Mouse (Mus musculus) kidney, adult 2 months (tissue): ENCODE measurements around the gene Rspo1. TPM values are rescaled to one million over a fixed set of nuclear protein-coding genes. Genes with fewer than 3 reads are reported as not detected.
"Not testable (repeated sequence)": the region's sequence is repeated elsewhere in the genome, so short reads cannot be mapped to it uniquely, and the experiment has no call there.

Experiments used
- DNase-seq: peaks from one replicate; pipeline ENCODE4 v3.0.0; 2021
- H3K27ac ChIP-seq: fragments of 200-500 bp; 2 replicates; pipeline ENCODE4 v1.5.1; 2012; ENCODE audit warnings: low read depth, low read length, control low read depth, inconsistent platforms; ENCODE audit not compliant: insufficient read depth
- H3K27me3 ChIP-seq: fragments of 200-500 bp; replicated peaks from 2 replicates; pipeline ENCODE4 v1.6.1; 2012; ENCODE audit warnings: mild to moderate bottlenecking, moderate library complexity, low read length, inconsistent platforms; ENCODE audit not compliant: control insufficient read depth, insufficient read depth
- H3K36me3 ChIP-seq: fragments of 200-500 bp; 2 replicates; pipeline ENCODE4 v1.6.1; 2012; ENCODE audit warnings: mild to moderate bottlenecking, moderate library complexity, low read length, inconsistent platforms; ENCODE audit not compliant: control insufficient read depth, insufficient read depth
- H3K4me1 ChIP-seq: fragments of 200-500 bp; 2 replicates; pipeline ENCODE4 v1.6.1; 2011; ENCODE audit warnings: low read length; ENCODE audit not compliant: control insufficient read depth, insufficient read depth
- H3K4me3 ChIP-seq: fragments of 200-500 bp; 2 replicates; pipeline ENCODE4 v1.5.1; 2011; ENCODE audit warnings: mild to moderate bottlenecking, low read depth, low read length, control low read depth; ENCODE audit not compliant: insufficient read depth
- CTCF ChIP-seq: fragments of 200-500 bp; conservative IDR thresholded peaks from 2 replicates; pipeline ENCODE4 v1.5.1; 2011; ENCODE audit warnings: low read depth, mild to moderate bottlenecking, control low read depth, low read length, moderate library complexity, mixed read lengths; ENCODE audit not compliant: insufficient read depth, insufficient read length
- POLR2A ChIP-seq: fragments of 200-500 bp; IDR thresholded peaks from one replicate; pipeline ENCODE4 v1.6.1; 2011; ENCODE audit warnings: low read depth, low read length, control low read depth
- WGBS: fragments of 180-500 bp; shearing (Covaris S2); methylation state at CpG from one replicate; pipeline ENCODE4 v1.1.7; 2018; 5-methylcytosine and 5-hydroxymethylcytosine counted together
- polyA plus RNA-seq: library from polyadenylated mRNA; depleted of rRNA; stranded (reverse); fragments of >200 nt; gene quantifications from 2 replicates; pipeline ENCODE4 v1.2.3, GENCODE M21; 2012; rRNA removed

Rspo1 gene
- polyA plus RNA-seq: 2.0 and 2.5 TPM in 2 replicates

GRCm38 (mm10) chr4:124985671-124986602, at the start of gene Rspo1:
Gene Rspo1, plus strand, starts transcription at chr4:124986430.
- no peaks in the 10 kb centered on the region for H3K36me3 ChIP-seq
- H3K27ac ChIP-seq: no peak within 1 kb of the TSS
- DNase-seq: no peak
- TF ChIP-seq POLR2A (no peak), CTCF (no peak)
- 2% methylated on average over 59 of the region's 62 CpGs for WGBS
- no peaks in the 10 kb centered on the region for H3K4me1 ChIP-seq
- H3K4me3 ChIP-seq: no peak within 1 kb of the TSS
- H3K27me3 ChIP-seq: 0 out of 2 replicates have a peak, but pooled peaks cover 1% of the 10 kb centered on the region

GRCm38 (mm10) chr4:124936613-124937471, 49.4 kb upstream of the Rspo1 start, which contains the start of gene 9930104L06Rik:
Gene 9930104L06Rik, plus strand, starts transcription at chr4:124937048.
- H3K4me3 ChIP-seq: peak within 1 kb of the TSS; percentile 79
- H3K27ac ChIP-seq: no peak within 1 kb of the TSS
- under 1% methylated on average over 52 of the region's 52 CpGs for WGBS
- H3K4me1 ChIP-seq: peaks cover 5% of the 10 kb centered on the region; the same call in 1 of the 2 replicates
- TF ChIP-seq POLR2A (no peak), CTCF (no peak)
- H3K36me3 ChIP-seq: no peaks in the 10 kb centered on the region
- DNase-seq: peak; percentile 98
- H3K27me3 ChIP-seq: no peaks in the 10 kb centered on the region

DNA sequence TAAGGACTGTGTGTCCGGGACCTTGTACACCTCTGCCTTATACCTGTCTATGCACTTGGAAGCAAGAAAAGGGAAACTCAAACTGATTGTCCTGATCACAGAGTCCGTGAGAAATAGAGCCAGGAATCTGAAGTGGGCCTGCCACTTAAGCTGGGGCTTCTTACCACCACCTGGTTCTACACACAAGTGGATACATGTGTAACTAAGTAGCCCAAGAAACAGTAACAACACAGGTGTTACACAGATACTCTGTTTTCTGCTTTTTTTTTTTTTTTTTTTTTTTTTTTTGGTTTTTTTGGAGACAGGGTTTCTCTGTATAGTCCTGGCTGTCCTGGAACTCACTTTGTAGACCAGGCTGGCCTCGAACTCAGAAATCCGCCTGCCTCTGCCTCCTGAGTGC, 47.0 kb upstream of the Rspo1 start, which contains the start of gene Cdca8:
Cdca8 (minus strand) TSS at position 101 of the 400 bp plus-strand sequence.
- WGBS: 89% methylated on average over 4 of the region's 4 CpGs
- not testable (repeated sequence) for H3K27me3 ChIP-seq, H3K4me3 ChIP-seq, DNase-seq, H3K4me1 ChIP-seq, H3K36me3 ChIP-seq, H3K27ac ChIP-seq

GRCm38 (mm10) chr4:124943022-124943421, 43.2 kb upstream of the Rspo1 start:
- no peak for TF ChIP-seq POLR2A
- peak; percentile 86 for TF ChIP-seq CTCF
- no peak overlapping the region for H3K27ac ChIP-seq
- H3K36me3 ChIP-seq: no peaks in the 10 kb centered on the region
- whole genome bisulfite sequencing: 2% methylated on average over 4 of the region's 4 CpGs
- no peak overlapping the region for H3K4me3 ChIP-seq
- no peaks in the 10 kb centered on the region for H3K27me3 ChIP-seq
- no peaks in the 10 kb centered on the region for H3K4me1 ChIP-seq
- peak; percentile 69 for DNase-seq

DNA sequence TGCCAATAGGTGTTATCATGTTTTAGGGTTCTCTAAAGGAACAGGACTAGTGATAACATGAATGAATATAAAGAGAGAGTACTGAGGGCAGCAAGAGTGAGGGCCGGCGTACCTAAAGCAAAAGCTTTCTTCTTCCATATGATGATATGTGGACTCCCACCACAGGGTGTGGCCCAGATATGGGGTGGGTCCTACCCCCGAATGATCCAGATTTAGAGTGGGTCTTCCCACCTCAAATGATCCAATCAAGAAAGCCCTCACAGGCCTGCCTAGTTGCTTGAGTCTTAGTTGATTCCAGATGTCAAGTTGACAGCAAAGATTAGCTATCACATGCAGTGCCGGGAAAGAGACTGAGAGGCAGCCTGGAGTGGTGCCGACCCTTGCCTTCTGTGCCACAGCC, 42.4 kb upstream of the Rspo1 start:
- Histone ChIP-seq H3K36me3 (no peaks in the 10 kb centered on the region), H3K4me3 (no peak overlapping the region), H3K27me3 (no peaks in the 10 kb centered on the region), H3K4me1 (no peaks in the 10 kb centered on the region), H3K27ac (no peak overlapping the region)
- 85% methylated on average over 5 of the region's 5 CpGs for WGBS
- no peak for DNase-seq
- TF ChIP-seq POLR2A: no peak
- no peak for TF ChIP-seq CTCF

DNA sequence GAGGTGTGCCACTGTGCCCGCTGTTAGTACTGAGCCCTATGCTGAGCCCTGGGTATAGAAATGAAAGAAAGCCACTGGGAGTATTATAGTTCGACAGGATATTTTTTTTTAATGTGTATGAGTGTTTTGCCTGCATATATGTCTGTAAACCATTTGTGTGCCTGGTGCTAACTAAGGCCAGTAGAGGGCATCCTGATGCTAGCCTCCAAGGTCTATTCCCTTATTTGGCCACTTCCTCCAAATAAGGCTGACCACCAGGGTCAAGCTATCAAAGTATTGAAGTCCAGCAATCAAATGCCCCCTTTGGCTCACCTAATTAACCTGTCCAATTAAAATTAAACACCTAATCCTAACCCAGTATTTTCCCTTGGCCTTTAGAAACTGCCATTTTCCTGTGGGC, 41.3 kb upstream of the Rspo1 start:
- WGBS: 59% methylated on average over 2 of the region's 2 CpGs
- TF ChIP-seq POLR2A (no peak), CTCF (no peak)
- H3K4me3 ChIP-seq: no peak overlapping the region
- no peaks in the 10 kb centered on the region for H3K36me3 ChIP-seq
- H3K27me3 ChIP-seq: no peaks in the 10 kb centered on the region
- H3K4me1 ChIP-seq: no peaks in the 10 kb centered on the region
- DNase-seq: no peak
- H3K27ac ChIP-seq: no peak overlapping the region

- WGBS: 84% methylated on average over 3 of the region's 3 CpGs
- TF ChIP-seq CTCF (no peak), POLR2A (no peak)
- Histone ChIP-seq H3K27ac (no peak overlapping the region), H3K36me3 (no peaks in the 10 kb centered on the region), H3K4me1 (no peaks in the 10 kb centered on the region), H3K27me3 (no peaks in the 10 kb centered on the region), H3K4me3 (no peak overlapping the region)
- DNase-seq: no peak
Measured at GRCm38 (mm10) chr4:124949488-124949887, 36.7 kb upstream of the Rspo1 start.
